Mouse (Mus musculus) right cerebral cortex, postnatal 4 days (tissue): ENCODE results near the gene Sept8.

Experiments
- DNase-seq: peaks from one replicate; pipeline ENCODE4 v3.0.0-alpha.2; 2022

Sept8 gene

DNA sequence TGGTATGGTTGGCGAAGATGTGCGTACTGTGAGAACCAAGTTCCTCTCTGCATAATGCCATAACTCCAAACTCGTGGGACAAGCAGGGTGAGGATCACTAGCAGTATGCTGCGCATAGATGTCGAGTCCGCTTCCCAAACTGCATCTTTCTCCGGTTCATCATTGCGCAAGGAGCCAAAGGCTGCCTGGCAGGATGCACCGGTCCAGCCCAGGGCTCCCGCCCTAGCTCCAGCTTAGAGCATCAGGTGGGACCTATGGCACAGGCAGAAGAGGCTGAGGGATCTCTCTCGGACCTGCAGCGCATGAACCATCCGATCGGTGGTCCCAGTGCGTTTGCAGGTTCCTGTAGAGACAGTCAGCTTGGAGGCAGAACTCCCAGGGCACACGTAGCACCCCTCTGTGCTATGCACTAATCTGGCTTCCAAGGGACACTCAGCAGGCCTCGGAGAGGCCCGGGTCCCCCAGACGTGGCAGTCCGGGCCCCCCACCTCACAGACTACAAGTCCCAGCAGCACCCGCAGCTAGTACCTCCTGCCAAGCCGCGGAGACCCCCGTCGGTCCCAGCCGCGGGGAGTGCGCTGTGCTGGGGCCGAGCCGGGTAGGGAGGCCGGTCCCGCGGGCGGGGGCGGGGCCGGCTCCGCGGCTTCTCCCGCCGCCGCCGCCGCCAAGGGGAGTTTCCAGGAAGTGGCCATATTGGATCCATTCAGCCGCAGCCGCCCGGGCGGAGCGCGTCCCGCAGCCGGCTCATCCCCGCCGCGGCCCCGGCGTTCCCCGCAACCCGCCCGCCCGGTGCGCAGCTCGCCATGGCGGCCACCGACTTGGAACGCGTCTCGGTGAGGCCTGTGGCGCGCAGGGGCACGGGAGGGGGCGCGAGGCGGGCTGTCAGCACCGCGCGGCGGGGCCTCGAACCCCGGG, at the start of gene Sept8:
Gene Sept8, plus strand, starts transcription at position 51 of the 915 bp plus-strand sequence.
- peak; percentile 70 for DNase-seq

DNA sequence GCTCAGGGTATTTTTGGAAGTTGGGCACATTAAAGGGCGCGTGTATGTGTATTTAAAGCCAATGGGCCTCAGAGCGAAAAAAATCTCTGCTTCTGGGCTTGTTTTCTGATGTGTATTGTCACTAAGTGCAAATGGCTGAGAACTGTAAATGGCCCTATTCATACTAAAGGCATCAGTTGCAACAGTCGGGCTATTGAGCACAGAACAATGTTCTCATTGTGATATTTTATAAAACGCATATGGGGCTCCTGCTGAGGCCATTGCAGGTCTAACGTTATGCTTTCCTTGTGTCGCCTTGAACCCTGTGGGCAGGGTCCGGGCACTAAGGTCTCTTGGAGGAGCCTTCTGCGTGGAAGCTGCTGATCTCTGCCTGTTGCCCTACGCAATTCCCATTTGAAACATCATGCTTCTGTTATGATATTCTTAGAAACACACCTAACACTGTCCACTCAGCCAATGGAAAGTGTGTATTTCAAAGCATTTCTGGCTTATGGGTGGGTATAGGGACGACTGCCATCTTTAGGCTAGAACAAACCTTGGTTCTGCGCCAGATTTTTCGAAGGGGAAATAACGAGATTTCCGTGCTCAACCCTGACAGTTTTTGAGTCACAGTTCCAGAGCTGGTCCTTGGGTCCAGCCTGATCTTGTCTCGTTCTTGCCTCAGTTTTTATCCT, 49.6 kb upstream of the Sept8 start:
- no peak for DNase-seq

DNA sequence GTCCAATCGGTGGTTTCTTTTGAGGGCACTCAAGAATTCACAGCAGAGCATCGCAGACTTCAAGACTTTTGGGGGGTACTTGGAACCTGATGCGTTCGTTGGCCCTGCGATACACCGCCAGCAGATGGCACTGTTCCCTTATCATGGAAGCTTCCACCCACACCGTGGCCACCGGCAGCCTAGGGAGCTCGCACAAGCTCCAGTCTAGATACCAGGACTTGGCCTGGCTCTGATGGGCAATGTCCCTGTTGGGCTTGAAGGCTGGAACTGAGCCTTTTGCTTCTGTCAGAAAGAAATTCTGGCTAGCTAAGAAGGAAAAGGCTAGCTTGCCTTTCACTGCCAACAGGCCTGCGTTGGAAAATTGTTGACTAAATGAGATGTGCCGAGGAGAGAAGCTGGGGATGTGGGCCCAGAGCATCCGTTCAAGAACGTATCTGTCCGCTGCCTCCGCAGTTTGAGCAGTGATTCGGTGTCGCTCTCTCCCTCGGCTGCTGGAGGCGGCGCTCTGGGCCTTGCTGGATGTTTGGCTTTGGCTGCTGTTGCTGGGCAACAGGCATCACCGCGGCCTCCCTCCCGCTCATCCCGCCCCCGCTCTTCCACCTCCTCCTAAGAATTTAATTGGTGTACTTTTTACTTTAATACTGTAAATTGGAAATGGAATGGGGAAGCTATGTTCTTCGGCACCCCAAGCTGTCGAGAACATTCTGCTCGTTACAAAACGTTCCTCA, 48.9 kb upstream of the Sept8 start, which contains the start of gene Gm9837:
Gene Gm9837, minus strand, starts transcription at position 512 of the 728 bp plus-strand sequence.
- DNase-seq, result peak; percentile 97

DNA sequence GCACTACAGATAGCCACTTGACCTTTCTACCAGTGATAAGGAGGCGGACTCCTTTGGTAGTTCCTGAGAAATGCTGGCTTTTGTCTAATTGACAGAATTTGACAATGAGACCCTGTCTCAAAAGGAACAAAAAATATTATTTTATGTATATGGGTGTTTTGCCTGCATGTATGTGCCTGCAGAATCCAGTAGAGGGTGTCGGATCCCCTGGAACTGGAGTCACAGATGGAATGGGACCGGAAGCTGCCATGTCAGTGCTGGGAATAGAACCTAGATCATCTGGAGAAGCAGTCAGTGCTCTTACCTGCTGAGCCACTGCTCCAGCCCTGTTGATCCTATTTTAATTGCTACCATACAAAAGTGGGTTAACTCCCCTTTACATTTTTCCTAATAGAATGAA, 46.3 kb upstream of the Sept8 start:
- DNase-seq, result no peak

DNA sequence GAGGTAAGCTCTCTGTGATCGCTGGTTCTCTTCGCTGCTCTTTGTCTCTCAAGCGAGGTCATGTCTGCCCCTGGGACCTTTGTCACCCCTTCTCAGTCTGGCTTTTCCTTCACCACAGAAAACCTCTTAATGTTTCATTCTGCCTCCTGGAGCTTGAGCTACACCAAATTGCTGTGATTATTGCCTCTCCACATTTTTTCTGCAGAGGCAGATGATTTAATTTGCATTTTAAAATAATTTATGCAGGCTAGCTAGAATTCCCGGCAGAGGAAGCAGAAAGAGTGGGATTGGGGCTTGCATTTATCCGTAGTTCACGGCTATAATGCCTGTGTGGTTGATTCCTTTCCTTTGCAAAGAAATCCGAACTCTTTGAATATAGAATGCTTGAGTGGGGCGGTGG, 43.4 kb upstream of the Sept8 start:
- DNase-seq, result no peak

DNA sequence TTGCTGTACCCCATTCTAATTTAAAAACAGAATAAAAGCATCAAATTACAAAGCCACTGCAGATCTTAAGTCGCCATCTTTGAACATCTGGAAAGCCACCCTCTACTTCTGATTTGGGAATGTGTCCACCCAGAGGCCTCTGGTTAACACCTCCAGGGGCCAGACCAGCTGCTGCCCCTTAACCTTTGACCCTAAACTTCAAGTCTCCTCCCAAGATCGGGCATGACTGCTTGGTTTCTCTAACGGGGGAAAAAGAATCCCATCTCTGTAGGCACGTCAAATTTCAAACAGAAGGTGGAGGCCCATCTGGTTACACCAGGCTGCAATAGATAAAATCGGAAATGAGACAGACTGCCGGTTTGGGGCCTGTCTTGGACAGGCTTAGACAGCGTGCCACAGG, 41.2 kb upstream of the Sept8 start:
- DNase-seq, result no peak

DNA sequence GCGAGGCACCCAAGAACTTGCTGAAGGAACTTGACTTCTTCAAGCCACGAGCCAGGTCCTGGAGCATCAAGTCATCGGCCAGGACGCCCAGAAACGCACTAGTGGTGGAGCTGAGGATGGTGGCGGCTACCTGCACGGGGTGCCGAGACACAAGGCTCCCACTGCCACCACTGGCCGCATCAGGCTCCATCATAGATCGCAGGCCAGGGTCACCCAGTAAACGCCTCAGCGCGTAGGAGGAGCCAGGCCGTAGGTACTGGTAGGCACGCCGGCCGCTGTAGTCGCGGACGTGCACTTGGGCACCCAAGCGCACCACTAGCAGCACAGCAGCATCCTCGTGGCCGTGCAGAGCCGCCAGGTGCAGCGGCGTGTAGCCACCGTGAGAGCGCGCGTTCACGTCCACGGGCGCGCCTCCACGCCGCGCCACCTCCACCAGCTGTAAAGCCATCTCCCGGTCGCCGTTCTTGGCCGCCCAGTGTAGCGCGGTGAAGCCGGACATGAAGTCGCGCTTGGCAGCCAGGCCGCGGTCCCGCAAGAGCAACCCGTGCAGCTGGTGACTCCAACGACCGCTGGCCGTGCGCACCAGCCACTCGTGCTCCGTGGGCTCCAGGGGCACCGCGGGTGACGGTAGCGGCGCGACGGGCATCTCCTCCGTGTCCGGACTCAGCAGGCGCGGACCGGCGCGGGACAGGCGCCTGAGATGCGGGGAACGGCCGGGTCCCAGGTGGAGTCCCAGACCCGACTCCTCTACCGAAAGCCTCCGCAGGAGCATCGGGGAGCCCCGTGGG, 40.5 kb upstream of the Sept8 start:
- DNase-seq, result no peak

DNA sequence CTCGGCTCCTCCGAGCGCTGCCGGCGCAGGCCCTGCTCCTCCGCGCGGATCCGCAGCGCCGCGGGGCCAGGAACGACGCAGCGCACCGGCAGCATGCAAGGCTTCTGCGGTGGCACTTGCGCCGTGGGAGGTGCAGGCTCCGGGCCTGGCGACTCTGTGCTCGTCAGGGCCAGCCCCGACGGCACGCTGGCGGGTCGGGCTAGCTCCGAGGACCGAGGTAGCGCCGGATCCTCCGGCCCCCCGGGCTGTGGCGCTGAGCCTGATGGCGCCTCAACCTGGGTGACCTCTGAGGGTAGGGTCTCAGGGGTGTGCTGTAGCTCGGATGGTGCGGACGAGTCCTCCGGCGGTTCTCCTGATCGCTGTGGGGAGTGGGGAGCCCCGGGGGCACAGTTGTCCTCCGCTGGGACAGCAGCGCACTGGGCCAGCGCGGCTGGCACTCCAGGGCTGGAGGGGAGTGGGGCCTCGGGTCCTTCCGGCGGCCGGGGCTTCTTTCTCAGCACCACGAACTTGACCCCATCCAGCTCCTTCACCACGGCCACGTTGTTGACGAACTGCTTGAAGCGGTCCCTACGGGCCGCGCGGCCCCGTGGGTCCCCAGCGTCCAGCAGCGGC, 39.8 kb upstream of the Sept8 start:
- peak; percentile 39 for DNase-seq

DNA sequence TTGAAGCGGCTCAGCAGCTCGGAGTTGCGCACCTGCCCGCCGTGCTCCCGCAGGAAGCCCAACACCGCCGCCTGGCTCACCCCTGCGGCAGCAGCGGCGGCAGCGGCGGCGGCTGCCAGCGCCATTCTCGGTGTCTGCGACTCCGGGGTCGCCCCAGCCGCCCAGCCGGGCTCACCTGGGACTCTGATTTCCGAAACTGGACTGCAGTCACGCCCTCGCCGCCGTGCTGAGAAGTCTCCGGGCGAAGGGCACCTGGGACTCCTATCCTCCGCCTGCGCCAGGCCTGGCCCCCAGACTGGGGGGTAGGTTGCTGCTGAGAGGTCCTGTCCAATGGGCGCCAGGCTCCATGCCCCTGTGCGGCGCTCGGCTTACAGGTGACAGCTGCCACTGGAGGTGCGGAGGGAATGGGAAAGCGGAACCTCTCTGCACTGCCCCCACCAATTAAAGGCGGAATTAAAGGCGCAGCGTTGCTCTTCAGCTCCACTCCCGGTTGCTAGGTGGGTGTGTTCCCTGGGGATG, 39.2 kb upstream of the Sept8 start, which contains the start of the genes Gm9945 and Sowaha:
Gene Gm9945, plus strand, starts transcription at position 384 of the 519 bp plus-strand sequence.
Gene Sowaha, minus strand, starts transcription at position 492 of the 519 bp plus-strand sequence.
- peak; percentile 45 for DNase-seq

DNA sequence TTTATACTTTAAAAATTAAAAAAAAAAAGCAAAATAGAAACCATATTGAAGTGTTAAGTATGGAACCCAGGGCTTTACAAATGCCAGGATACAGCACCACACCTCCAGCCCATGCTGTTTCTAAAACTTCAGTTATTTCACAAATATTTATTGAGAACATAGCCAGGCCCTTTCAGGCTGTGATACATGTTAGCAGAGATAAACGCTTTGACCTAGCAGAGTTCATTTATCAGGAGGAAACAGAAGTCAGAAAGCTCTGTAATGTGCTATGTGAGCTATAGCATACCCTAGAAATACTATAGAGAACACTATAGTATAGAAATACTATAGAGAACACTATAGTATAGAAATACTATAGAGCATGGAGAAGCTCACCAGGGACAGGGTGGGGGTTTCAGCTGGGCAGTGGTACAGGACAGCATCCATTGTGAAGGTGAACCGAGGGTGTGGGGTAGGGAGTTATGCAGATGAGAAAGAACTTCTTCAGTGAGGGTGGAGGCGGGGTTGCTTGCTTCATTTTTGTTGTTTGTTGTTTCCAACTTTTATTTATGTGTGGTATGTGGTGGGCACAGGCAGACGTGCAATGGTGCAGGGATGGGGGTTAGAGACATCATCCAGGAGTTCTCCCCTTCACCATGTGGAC, 37.8 kb upstream of the Sept8 start:
- DNase-seq, result no peak

DNA sequence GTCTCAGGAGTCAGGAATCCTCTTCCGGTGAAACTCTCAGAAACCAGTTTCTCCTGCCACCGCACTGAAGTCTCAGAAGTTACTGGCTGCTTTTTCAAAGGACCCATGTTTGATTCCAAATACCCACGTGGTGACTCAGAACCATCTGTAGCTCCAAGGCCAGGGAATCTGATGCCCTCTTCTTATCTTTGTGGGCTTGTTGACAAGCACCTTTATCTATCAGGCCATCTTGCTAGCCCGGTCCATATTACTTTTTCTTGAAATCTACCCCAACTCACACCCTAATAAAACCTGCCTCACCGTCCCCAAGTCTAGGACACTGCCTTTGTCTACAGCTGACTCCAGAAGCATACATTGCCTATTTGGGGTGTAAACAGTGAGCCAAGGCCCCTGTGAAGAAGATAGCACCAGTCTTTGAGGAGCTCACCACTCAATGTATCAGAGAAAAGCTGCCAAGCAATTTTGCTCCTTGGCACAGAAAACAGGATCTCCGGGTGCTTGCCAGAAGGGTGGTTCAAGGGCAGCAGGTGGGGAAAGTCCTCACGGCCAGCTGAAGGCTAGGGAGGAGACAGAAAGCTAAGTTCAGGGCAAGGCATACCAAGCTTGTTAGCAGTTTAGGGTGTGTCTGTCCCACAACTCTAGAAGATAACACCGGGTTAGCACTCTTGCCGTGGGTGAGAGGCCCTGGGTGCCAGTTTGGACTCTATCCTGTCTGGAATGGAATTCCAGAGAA, 35.7 kb upstream of the Sept8 start:
- no peak for DNase-seq

DNA sequence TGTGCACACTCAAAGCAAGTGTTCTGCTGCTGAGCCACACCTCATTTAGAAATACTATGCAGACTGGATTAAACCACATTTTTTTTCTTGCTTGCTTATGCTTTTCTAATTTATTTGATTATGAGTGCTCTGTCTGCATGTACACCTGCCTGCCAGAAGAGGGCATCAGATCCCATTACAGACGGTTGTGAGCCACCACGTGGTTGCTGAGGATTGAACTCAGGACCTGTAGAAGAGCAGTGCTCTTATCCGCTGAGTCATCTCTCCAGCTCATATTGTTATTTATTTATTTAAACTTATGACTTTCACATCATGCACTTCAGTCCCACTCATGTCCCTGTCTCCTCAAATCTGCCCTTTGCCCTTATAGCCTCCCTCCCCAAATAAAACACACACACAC, 33.3 kb upstream of the Sept8 start:
- DNase-seq, result no peak

DNA sequence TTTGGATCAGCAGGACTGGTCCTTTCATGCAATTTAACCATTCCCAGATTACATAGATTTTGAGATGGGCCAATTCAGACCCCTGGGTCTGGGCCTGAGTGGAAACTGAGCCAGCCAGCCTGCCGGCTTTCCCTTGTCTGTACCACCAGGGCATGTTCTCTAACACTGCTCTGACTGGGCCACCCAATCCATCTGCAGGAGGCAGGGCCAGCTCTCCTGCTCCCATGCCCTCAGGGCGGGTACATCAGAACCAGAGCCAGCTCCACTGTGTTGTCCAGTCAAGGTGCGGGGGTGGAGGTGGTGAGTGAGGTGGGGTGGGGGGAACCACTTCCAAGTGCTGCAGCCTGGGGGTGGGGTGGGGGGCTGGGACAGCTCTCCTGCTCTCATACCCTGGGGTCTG, 32.7 kb upstream of the Sept8 start:
- DNase-seq, result no peak

DNA sequence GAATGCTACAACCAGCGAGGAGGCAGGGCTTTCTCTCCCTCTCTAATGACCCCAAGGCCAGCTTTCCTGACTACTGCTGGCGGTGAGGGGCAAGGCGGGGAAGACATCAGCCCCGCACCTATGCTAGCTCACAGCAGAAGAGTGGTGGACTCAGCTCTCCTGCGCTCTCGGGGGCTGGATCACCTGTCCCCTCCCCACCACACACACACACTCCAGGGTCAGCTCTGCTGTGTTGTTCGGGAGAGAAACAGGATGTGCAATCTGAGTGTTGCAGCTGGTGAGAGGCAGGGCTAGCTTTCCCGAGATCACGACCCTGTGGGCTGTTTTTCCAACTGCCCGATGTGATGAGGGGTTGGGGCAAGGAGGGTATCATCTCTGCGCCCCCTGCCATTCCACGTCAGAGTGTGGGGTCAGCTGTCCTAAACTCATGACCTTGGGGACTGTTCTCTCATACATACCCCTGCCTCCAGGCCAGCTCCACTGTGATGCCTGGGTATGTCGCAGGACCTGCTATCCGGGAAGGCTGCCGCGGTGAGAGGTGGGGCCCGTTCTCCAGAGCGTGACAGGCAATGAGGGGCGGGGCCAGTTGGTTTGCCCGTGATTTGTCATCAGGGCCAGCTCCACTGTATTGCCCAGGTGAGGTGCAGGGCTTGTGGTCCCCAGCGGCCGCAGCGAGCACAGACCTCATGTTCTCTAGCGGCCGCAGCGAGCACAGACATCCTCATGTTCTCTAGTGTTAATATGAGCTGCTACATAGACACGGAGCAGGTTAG, 32.0 kb upstream of the Sept8 start:
- no peak for DNase-seq

DNA sequence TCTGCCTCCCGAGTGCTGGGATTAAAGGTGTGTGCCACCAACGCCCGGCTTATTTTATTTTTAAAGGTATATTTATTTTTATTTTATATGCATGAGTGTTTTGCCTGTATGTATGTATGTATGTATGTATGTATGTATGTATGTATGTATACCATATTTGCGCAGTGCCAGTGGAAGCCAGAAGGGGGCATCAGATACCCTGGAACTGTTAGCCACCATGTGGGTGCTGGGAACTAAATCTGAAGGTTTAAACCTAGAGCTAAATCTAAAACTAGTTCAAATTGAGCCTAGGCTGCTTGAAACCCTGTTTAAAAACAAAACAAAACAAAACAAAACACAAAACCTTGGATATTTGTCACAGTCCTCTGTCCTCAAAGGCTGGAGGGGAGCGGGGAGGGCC, 30.1 kb upstream of the Sept8 start:
- no peak for DNase-seq

DNA sequence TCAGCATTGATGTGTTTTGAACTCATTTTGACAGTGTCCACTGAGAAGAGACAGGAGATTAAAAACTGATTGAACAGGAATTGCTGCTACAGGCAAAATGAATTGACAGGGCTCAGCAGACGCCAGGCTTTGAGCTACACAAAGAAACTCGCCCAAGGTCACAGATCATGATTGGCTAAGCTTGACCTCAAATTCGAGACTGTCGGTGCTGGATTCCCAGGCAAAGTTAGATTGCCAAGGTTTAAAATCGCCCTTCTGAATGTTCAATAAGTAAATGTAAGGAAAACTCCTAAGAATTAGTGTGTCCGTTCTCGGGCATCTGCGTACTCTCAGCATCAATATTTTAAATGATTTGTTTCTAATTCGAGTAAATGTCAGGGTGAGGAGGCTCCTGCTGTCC, 29.6 kb upstream of the Sept8 start:
- no peak for DNase-seq

DNA sequence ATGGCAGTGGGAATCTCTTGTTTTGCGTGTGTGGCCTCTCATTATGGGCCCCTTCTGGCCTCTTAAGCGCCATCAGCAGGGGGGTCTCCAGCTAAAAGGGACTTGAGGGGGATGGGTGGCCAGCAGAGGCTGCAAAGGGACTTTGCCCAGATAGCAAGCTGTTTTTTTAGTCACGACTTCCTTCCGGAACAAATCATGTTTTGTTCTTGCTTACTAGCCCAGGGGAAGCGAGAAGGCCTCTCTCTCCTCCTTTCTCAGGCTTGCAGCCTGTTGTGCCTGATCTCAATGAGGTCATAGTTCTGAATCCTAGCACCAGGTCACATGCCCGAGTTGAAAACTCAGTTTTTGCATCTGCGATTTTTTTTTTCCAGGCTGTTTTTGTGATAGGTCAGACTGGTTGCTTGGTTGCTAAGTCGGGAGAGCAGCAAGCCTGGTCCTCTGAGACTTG, 27.1 kb upstream of the Sept8 start:
- no peak for DNase-seq

DNA sequence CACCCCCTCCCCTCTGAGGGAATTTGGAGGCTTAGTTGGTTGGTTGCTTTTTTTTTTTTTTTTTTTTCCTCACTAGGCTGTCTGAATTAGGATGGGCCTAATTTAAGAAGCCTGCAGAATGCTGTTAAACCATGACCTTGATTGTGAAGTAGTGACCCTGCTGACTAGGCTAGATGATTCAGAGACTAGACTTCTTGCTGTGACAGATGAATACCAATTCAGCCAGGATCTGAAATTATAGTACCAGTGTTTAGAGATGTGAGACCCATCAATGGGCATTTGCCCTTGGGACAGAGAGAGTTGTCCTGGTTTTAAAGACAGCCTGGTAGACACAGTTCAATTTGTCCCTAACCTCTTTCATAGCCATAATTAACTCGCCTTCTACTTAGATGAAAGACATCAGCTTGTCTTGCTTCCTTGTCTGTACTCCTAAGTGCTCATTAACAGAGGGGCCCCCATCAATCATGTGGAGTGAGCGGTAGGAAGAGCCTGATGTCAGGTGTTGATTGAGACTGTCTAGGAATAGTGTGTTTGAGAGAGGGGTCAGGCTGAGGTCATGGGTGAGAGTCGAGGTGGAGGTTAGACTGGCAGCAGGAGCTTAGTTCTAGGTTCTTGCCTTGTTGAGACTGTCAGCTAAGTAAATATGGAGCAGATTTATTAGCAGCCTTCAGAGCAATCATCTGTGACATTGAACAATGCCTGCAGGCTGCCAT, 25.7 kb upstream of the Sept8 start:
- no peak for DNase-seq

DNA sequence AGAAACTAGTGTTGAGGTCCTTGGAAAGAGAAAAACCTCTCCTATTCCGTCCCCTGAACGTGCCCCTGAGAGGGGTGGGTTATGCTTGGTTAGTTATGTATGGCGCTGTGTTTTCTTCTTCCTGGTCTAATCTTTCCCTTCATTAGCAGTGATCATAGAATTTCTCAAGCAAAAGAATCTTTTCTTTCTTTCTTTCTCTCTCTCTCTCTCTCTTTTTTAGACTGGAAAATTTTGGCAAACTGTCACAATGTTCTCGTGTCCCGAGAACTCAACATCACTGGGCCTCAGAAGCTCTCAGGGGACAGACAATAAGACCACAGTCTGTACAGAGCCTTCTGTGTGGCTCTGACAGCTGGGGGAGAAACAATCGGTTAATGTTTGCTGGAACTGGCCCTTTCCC, 23.6 kb upstream of the Sept8 start:
- DNase-seq, result no peak
